Mouse (Mus musculus) hindbrain, embryonic 13.5 days (tissue): Measurements from ENCODE around the gene Zfp976. TPM values are rescaled to one million over a fixed set of nuclear protein-coding genes. Genes with fewer than 3 reads are reported as not detected.
"Not testable (repeated sequence)": the region's sequence is repeated elsewhere in the genome, so short reads cannot be mapped to it uniquely, and the experiment has no call there.

ENCODE experiments used
- ATAC-seq: fragments of 200-750 bp; cut with Nextera tagmentation; 2 replicates; pipeline ENCODE4 v1.8.0; 2017; ENCODE audit warnings: moderate TSS enrichment; ENCODE audit not compliant: low FRiP score
- H3K27ac ChIP-seq: fragments of 300-500 bp; sonication (generic); 2 replicates; pipeline ENCODE4 v1.5.1; 2015; ENCODE audit warnings: inconsistent platforms, mild to moderate bottlenecking, moderate library complexity
- H3K27me3 ChIP-seq: fragments of 300-500 bp; sonication (generic); 2 replicates; pipeline ENCODE4 v1.6.1; 2015; ENCODE audit warnings: mild to moderate bottlenecking, inconsistent platforms
- H3K36me3 ChIP-seq: fragments of 300-500 bp; sonication (generic); 2 replicates; pipeline ENCODE4 v1.6.1; 2015; ENCODE audit warnings: mild to moderate bottlenecking, inconsistent platforms
- H3K4me1 ChIP-seq: fragments of 300-500 bp; sonication (generic); replicated peaks from 2 replicates; pipeline ENCODE4 v1.6.1; 2015; ENCODE audit warnings: inconsistent platforms
- H3K4me2 ChIP-seq: fragments of 300-500 bp; sonication (generic); 2 replicates; pipeline ENCODE4 v1.6.1; 2015; ENCODE audit warnings: inconsistent platforms, mild to moderate bottlenecking, moderate library complexity
- H3K4me3 ChIP-seq: fragments of 300-500 bp; sonication (generic); 2 replicates; pipeline ENCODE4 v1.5.1; 2015; ENCODE audit warnings: mild to moderate bottlenecking, inconsistent platforms
- H3K9ac ChIP-seq: fragments of 300-500 bp; sonication (generic); 2 replicates; pipeline ENCODE4 v1.6.1; 2015; ENCODE audit warnings: mild to moderate bottlenecking, inconsistent platforms
- H3K9me3 ChIP-seq: fragments of 300-500 bp; sonication (generic); 2 replicates; pipeline ENCODE4 v1.6.1; 2016; ENCODE audit warnings: inconsistent platforms
- WGBS: fragments of 180-500 bp; shearing (Covaris S2); methylation state at CpG from one replicate; pipeline ENCODE4 v1.1.7; 2015; 5-methylcytosine and 5-hydroxymethylcytosine counted together
- polyA plus RNA-seq: library from polyadenylated mRNA; unstranded; fragments of >200 nt; fragmentation: Nextera tagmentation; extraction: Ambion mirVana; gene quantifications from 2 replicates; pipeline ENCODE4 v1.2.1, GENCODE M21; 2015

The Zfp976 gene
- polyA plus RNA-seq: 2.4 and 2.5 TPM in 2 replicates

GRCm38 (mm10) chr7:42642152-42643115 is at the start of gene Zfp976:
Zfp976 (minus strand) TSS chr7:42642588.
- not testable (repeated sequence) for H3K27ac ChIP-seq

GRCm38 (mm10) chr7:42680081-42680480 is 37.7 kb upstream of the Zfp976 start:
- not testable (repeated sequence) for H3K9ac ChIP-seq, H3K27ac ChIP-seq, ATAC-seq, H3K27me3 ChIP-seq, H3K4me1 ChIP-seq, H3K4me3 ChIP-seq, H3K36me3 ChIP-seq, H3K4me2 ChIP-seq
- 90% methylated on average over 6 of the region's 6 CpGs for WGBS
- H3K9me3 ChIP-seq: peaks cover 28% of the 10 kb centered on the region

More at GRCm38 (mm10) chr7:42642152-42643115, at the start of gene Zfp976:
- 3% methylated on average over 25 of the region's 25 CpGs for WGBS
- H3K4me1 ChIP-seq, H3K9me3 ChIP-seq, H3K27me3 ChIP-seq, H3K36me3 ChIP-seq: not testable (repeated sequence)
- H3K4me2 ChIP-seq: peak within 1 kb of the TSS; percentile 51
- peak; percentile 99 for ATAC-seq
- peak within 1 kb of the TSS; percentile 65 for H3K9ac ChIP-seq
- peak within 1 kb of the TSS; percentile 43 for H3K4me3 ChIP-seq

GRCm38 (mm10) chr7:42679646-42680045 is 37.3 kb upstream of the Zfp976 start:
- peaks cover 28% of the 10 kb centered on the region for H3K9me3 ChIP-seq
- H3K27ac ChIP-seq, H3K4me1 ChIP-seq, ATAC-seq, H3K36me3 ChIP-seq, H3K27me3 ChIP-seq, H3K4me2 ChIP-seq, H3K9ac ChIP-seq, H3K4me3 ChIP-seq: not testable (repeated sequence)

GRCm38 (mm10) chr7:42660140-42660539 is 17.8 kb upstream of the Zfp976 start:
- not testable (repeated sequence) for H3K27me3 ChIP-seq, ATAC-seq, H3K4me2 ChIP-seq, H3K9ac ChIP-seq, H3K4me3 ChIP-seq, H3K4me1 ChIP-seq, H3K27ac ChIP-seq
- H3K9me3 ChIP-seq: peaks cover 42% of the 10 kb centered on the region
- WGBS: 65% methylated on average over 5 of the region's 5 CpGs
- H3K36me3 ChIP-seq: peaks cover 41% of the 10 kb centered on the region

GRCm38 (mm10) chr7:42655211-42655610 is 12.8 kb upstream of the Zfp976 start:
- H3K36me3 ChIP-seq, ATAC-seq, H3K9ac ChIP-seq, H3K4me3 ChIP-seq, H3K4me1 ChIP-seq, H3K4me2 ChIP-seq, H3K27ac ChIP-seq, H3K27me3 ChIP-seq: not testable (repeated sequence)
- 78% methylated on average over 2 of the region's 2 CpGs for WGBS
- H3K9me3 ChIP-seq: peaks cover 23% of the 10 kb centered on the region

GRCm38 (mm10) chr7:42643120-42643620 is 782 bp upstream of the Zfp976 start:
- H3K4me1 ChIP-seq, ATAC-seq, H3K27ac ChIP-seq, H3K9ac ChIP-seq, H3K27me3 ChIP-seq, H3K36me3 ChIP-seq, H3K9me3 ChIP-seq: not testable (repeated sequence)
- 19% methylated on average over 3 of the region's 3 CpGs for WGBS
- Histone ChIP-seq H3K4me2 (peak overlapping the region; percentile 51), H3K4me3 (peak overlapping the region; percentile 43; the same call in 1 of the 2 replicates)

GRCm38 (mm10) chr7:42631031-42631430 is 11.4 kb downstream of the Zfp976 start:
- ATAC-seq, H3K27ac ChIP-seq, H3K4me3 ChIP-seq, H3K9ac ChIP-seq, H3K4me1 ChIP-seq, H3K27me3 ChIP-seq, H3K4me2 ChIP-seq, H3K36me3 ChIP-seq: not testable (repeated sequence)
- peaks cover 14% of the 10 kb centered on the region for H3K9me3 ChIP-seq

GRCm38 (mm10) chr7:42595666-42596065 is 46.7 kb downstream of the Zfp976 start:
- H3K4me1 ChIP-seq, ATAC-seq, H3K4me2 ChIP-seq, H3K9ac ChIP-seq, H3K27me3 ChIP-seq, H3K36me3 ChIP-seq, H3K4me3 ChIP-seq, H3K27ac ChIP-seq: not testable (repeated sequence)
- H3K9me3 ChIP-seq: peaks cover 57% of the 10 kb centered on the region

GRCm38 (mm10) chr7:42592413-42592812 is 50.0 kb downstream of the Zfp976 start, which contains the start of gene Zfp977:
Zfp977 (minus strand) TSS chr7:42592547.
- not testable (repeated sequence) for H3K4me3 ChIP-seq, H3K4me2 ChIP-seq, H3K27me3 ChIP-seq, H3K4me1 ChIP-seq, H3K27ac ChIP-seq, H3K36me3 ChIP-seq, H3K9ac ChIP-seq, ATAC-seq
- peaks cover 45% of the 10 kb centered on the region for H3K9me3 ChIP-seq
- WGBS: 93% methylated on average over 11 of the region's 11 CpGs

GRCm38 (mm10) chr7:42591311-42591710 is 51.1 kb downstream of the Zfp976 start:
- not testable (repeated sequence) for H3K27ac ChIP-seq, H3K9ac ChIP-seq, H3K4me2 ChIP-seq, H3K4me3 ChIP-seq, H3K4me1 ChIP-seq, H3K36me3 ChIP-seq, H3K27me3 ChIP-seq, ATAC-seq
- peaks cover 47% of the 10 kb centered on the region for H3K9me3 ChIP-seq

- no peak for ATAC-seq
- Histone ChIP-seq H3K4me2 (no peak within 1 kb of the TSS), H3K9ac (no peak within 1 kb of the TSS), H3K27ac (no peak within 1 kb of the TSS), H3K4me1 (no peaks in the 10 kb centered on the region), H3K9me3 (peaks cover 69% of the 10 kb centered on the region), H3K27me3 (no peaks in the 10 kb centered on the region), H3K36me3 (peaks cover 4% of the 10 kb centered on the region; the same call in 1 of the 2 replicates), H3K4me3 (no peak within 1 kb of the TSS)
- 92% methylated on average over 5 of the region's 5 CpGs for WGBS
These were observed 63.9 kb downstream of the Zfp976 start, which contains the start of gene Gm21028 for GRCm38 (mm10) chr7:42578488-42578887. Gm21028 (minus strand) TSS chr7:42578588.
